In the genomic region with DNA sequence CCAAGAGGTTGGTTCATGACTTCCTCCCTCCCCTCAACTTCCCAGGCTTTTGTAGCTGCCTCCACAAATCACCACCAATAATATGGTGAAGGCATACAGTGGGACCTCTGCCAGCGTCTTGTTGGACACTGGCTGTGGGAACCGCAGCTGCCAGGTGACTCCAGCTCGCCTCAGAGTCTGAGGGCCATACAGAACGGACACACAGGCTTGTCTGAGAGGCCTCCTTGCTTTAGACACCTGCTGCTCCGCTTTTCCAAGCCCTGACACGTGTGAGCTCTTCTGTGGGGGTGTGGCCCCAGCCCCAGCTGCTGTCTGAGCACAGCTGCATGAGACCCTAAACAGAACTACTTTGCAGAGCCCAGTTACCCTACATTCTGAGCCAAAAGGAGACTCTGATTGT, we compare ENCODE assay signal across 8 mouse cellular contexts.
DNase-seq lines count a peak whose midpoint lies in the region; ATAC-seq lines count a peak whose summit lies in the region.

No protein-coding gene starts in this region.

- H3K4me2 ChIP-seq in heart, embryonic 16.5 days (ENCODE audit: low read depth, low read length) = no peak overlapping the region
- no peak overlapping the region for H3K4me2 ChIP-seq in hindbrain, embryonic 13.5 days
- H3K4me2 ChIP-seq in midbrain, embryonic 15.5 days = no peak overlapping the region

- H3K4me1 ChIP-seq in heart, embryonic 16.5 days (ENCODE audit: control insufficient read depth, insufficient read depth, low read length) = peaks cover 4% of the 10 kb centered on the region; the same call in 1 of the 2 replicates
- peaks cover 10% of the 10 kb centered on the region for H3K4me1 ChIP-seq in hindbrain, embryonic 13.5 days (replicated peaks)
- peaks cover 6% of the 10 kb centered on the region; the same call in 1 of the 2 replicates for H3K4me1 ChIP-seq in midbrain, embryonic 15.5 days

- intact Hi-C loops in heart, postnatal 36 days (cut with DNase I) = no loop called here

- no peak for DNase-seq in heart, postnatal 36 days
- DNase-seq in adipocyte (ENCODE audit: low spot score) = peak; percentile 26
- no peak for DNase-seq in lung, postnatal 10 days
- DNase-seq in ovary, adult 18-20 months (ENCODE audit: low spot score) = no peak
- no peak for DNase-seq in MN1 (ENCODE audit: low spot score)

- 40% methylated on average over 6 of the region's 6 CpGs for WGBS in heart, embryonic 16.5 days
- 47% methylated on average over 6 of the region's 6 CpGs for WGBS in hindbrain, embryonic 13.5 days
- 48% methylated on average over 6 of the region's 6 CpGs for WGBS in midbrain, embryonic 15.5 days

- ATAC-seq in heart, embryonic 16.5 days (replicated peaks; ENCODE audit: extremely low read depth, insufficient read depth, low FRiP score) = peak; percentile 67
- ATAC-seq in hindbrain, embryonic 13.5 days (ENCODE audit: low FRiP score) = peak; percentile 72
- ATAC-seq in midbrain, embryonic 15.5 days (replicated peaks) = peak; percentile 54; the same call in 1 of the 2 replicates

- H3K27me3 ChIP-seq in heart, embryonic 16.5 days (ENCODE audit: control insufficient read depth, insufficient read depth, low read length) = no peaks in the 10 kb centered on the region
- H3K27me3 ChIP-seq in hindbrain, embryonic 13.5 days = no peaks in the 10 kb centered on the region
- H3K27me3 ChIP-seq in midbrain, embryonic 15.5 days (replicated peaks) = no peaks in the 10 kb centered on the region

- H3K9me3 ChIP-seq in heart, embryonic 16.5 days (replicated peaks; ENCODE audit: control insufficient read depth, low read length) = no peaks in the 10 kb centered on the region
- H3K9me3 ChIP-seq in hindbrain, embryonic 13.5 days = no peaks in the 10 kb centered on the region
- no peaks in the 10 kb centered on the region for H3K9me3 ChIP-seq in midbrain, embryonic 15.5 days

- no peak overlapping the region for H3K9ac ChIP-seq in heart, embryonic 16.5 days (ENCODE audit: low read length)
- H3K9ac ChIP-seq in hindbrain, embryonic 13.5 days = no peak overlapping the region
- H3K9ac ChIP-seq in midbrain, embryonic 15.5 days = no peak overlapping the region

- peaks cover 27% of the 10 kb centered on the region for H3K36me3 ChIP-seq in heart, embryonic 16.5 days (ENCODE audit: control insufficient read depth, insufficient read depth)
- H3K36me3 ChIP-seq in hindbrain, embryonic 13.5 days = peaks cover 26% of the 10 kb centered on the region
- H3K36me3 ChIP-seq in midbrain, embryonic 15.5 days (replicated peaks) = no peaks in the 10 kb centered on the region

- H3K27ac ChIP-seq in heart, embryonic 16.5 days (ENCODE audit: low read length) = 0 out of 2 replicates have a peak overlapping the region, but pooled peaks have one; percentile 0
- peak overlapping the region; percentile 44 for H3K27ac ChIP-seq in hindbrain, embryonic 13.5 days
- H3K27ac ChIP-seq in midbrain, embryonic 15.5 days = no peak overlapping the region

- no peak overlapping the region for H3K4me3 ChIP-seq in heart, embryonic 16.5 days (ENCODE audit: low read length)
- H3K4me3 ChIP-seq in hindbrain, embryonic 13.5 days = no peak overlapping the region
- H3K4me3 ChIP-seq in midbrain, embryonic 15.5 days = no peak overlapping the region
